Mouse (Mus musculus): ENCODE results near the gene Nelfb. TPM values are rescaled to one million over a fixed set of nuclear protein-coding genes. Genes with fewer than 3 reads are reported as not detected.

Gene Nelfb
- polyA plus RNA-seq, 1 experiment from 2014 or later: 131 TPM

DNA sequence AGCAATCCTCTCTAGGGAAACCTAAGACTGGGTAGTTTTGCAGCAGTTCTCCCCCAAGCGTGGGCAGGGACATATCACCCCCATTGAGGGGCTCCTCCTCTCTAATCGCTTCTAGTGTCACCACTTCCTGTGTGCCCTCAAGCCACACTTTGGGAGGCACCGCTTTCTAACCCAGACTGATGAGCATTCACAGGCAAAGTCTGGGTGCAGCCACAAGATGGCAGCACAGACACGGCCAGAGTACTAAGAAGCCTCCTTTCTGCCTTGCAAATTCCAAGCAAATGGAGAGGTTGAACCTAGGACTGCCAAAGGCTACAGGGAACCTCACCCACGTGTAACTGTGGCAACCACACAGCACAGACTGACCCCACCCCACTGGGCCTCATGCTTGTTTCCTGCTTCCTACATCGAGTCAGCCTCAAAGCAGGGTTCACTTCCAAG, 17.9 kb downstream of the Nelfb start:
- Histone ChIP-seq H3K4me1 (peaks cover 34% of the 10 kb centered on the region), H3K4me3 (no peak overlapping the region), H3K27me3 (ENCODE audit: low read depth, poor library complexity, severe bottlenecking) (peaks cover 51% of the 10 kb centered on the region), H3K27ac (replicated peaks) (peak overlapping the region; percentile 59; the same call in 1 of the 2 replicates), H3K36me3 (peaks cover 5% of the 10 kb centered on the region; the same call in 1 of the 2 replicates), H3K9me3 (replicated peaks) (no peaks in the 10 kb centered on the region)
- WGBS: 3% methylated on average over 6 of the region's 6 CpGs
- peak; percentile 86 for DNase-seq (ENCODE audit: low spot score)

DNA sequence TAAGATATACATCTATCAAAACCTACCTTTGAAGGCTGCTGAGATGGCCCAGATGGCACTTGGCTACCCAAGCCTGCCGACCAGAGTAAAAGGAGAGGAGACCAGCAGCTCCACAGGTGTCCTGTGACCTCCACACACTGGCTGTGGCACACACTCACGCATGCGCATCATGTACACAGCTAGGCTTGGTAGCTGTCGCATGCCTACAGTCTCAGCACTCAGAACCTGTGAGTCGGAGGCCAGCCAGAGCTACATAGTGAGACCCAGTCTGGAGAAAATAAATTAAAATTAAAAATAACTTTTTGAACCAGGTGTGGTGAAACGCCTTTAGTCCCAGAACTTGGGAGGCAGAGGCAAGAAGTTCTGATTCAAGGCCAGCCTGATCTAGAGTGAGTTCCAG, 23.4 kb downstream of the Nelfb start:
- H3K27me3 ChIP-seq (ENCODE audit: low read depth, poor library complexity, severe bottlenecking): peaks cover 10% of the 10 kb centered on the region; the same call in 1 of the 2 replicates
- no peak overlapping the region for H3K4me3 ChIP-seq
- H3K4me1 ChIP-seq: peaks cover 43% of the 10 kb centered on the region
- WGBS: 88% methylated on average over 6 of the region's 6 CpGs
- H3K36me3 ChIP-seq: peaks cover 20% of the 10 kb centered on the region
- DNase-seq (ENCODE audit: low spot score): no peak
- H3K9me3 ChIP-seq (replicated peaks): no peaks in the 10 kb centered on the region
- no peak overlapping the region for H3K27ac ChIP-seq (replicated peaks)

DNA sequence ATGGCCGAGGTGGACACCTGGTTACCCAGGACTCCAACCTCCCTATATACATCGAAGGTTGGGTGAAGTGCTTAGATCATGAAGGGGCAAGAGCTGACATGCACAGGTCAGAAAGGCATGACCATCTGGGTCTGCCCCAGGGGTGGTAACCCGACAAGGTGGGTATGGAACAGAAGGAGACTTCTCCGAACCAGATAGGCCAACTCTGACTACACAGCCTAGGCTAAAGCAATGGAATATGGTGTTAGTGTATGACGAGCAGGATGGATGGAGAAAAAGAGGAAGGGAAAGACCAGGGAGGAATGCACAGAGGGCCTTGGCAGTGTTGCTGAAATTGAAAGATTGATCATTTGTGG, 24.7 kb downstream of the Nelfb start:
- Histone ChIP-seq H3K4me3 (peak overlapping the region; percentile 90), H3K4me1 (peaks cover 48% of the 10 kb centered on the region), H3K9me3 (replicated peaks) (no peaks in the 10 kb centered on the region), H3K27me3 (ENCODE audit: low read depth, poor library complexity, severe bottlenecking) (peaks cover 10% of the 10 kb centered on the region; the same call in 1 of the 2 replicates), H3K36me3 (peaks cover 20% of the 10 kb centered on the region), H3K27ac (replicated peaks) (peak overlapping the region; percentile 97)
- no peak for DNase-seq (ENCODE audit: low spot score)
- WGBS: 28% methylated on average over 5 of the region's 5 CpGs

DNA sequence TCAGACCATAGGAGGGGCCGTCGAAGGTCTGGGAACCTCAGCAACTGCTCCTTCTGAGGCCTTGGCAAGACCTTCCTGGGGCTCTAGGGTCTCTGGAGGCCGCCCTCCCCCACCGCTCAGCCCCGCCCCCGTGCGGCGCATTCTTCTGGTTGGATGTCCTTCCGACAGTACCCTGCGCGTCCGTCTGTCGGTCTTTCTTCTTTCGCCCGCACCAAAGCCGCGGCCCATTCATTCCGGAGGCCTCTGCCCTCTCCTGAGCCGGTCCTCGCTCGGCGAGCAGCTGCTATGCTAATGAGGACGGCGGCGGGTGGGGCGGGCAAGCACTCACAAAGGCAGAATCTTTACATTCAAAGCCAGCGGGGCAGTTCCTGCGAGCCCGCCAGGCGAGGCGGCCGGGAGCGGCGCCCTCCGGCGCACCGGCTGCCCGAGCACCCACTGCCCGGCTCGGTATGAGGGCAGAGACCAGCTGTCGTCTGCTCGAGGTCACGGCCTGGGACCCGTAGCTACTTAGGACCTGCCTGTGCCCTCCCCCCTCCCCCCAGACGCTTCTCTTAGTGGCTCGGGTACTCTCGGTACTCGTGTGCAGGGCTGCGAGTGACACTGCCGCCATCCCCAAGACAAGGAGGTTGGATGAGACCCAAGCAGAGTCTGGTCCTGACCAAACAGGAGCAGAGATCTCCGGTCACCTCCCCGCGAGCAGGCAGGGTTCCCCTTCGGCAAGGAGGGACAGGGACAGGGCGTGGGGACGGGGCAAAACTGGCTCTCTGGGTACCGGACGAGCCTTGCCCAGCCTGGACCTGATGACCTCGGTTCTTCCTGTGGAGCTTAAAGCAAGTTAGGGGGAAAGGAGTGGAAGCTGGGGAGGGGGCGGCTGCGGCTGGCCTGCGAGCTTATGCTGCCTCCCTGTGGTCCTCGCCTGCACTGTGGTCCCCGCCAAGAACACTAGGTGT, 25.4 kb downstream of the Nelfb start:
- peak overlapping the region; percentile 97 for H3K27ac ChIP-seq (replicated peaks)
- DNase-seq (ENCODE audit: low spot score): peak; percentile 96
- H3K4me3 ChIP-seq: peak overlapping the region; percentile 90
- H3K9me3 ChIP-seq (replicated peaks): no peaks in the 10 kb centered on the region
- peaks cover 10% of the 10 kb centered on the region; the same call in 1 of the 2 replicates for H3K27me3 ChIP-seq (ENCODE audit: low read depth, poor library complexity, severe bottlenecking)
- peaks cover 53% of the 10 kb centered on the region for H3K4me1 ChIP-seq
- peaks cover 20% of the 10 kb centered on the region for H3K36me3 ChIP-seq
- WGBS: 0% methylated on average over 64 of the region's 64 CpGs

DNA sequence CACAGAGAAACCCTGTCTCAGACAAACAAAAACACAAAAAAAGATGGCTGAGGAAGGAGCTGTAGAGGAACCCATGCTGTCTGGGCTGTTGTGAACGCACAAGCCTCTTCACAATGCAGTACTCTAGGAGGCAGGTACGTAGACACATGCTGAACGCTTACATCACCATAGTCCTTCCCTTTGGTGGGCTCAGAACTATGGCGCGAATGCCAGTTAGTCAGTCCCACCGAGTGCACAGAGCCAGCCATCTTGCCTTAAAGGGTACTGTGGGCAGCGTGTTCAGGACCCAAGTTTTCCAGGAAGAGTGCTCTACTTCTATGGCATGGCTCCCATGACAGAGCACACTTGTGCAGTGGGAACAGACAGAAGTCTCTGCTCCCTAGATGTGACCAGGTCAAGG, 26.8 kb downstream of the Nelfb start:
- Histone ChIP-seq H3K27me3 (ENCODE audit: low read depth, poor library complexity, severe bottlenecking) (peaks cover 17% of the 10 kb centered on the region), H3K4me1 (peaks cover 66% of the 10 kb centered on the region), H3K36me3 (peaks cover 20% of the 10 kb centered on the region), H3K27ac (replicated peaks) (peak overlapping the region; percentile 97), H3K4me3 (peak overlapping the region; percentile 90), H3K9me3 (replicated peaks) (no peaks in the 10 kb centered on the region)
- WGBS: 93% methylated on average over 7 of the region's 7 CpGs
- no peak for DNase-seq (ENCODE audit: low spot score)

DNA sequence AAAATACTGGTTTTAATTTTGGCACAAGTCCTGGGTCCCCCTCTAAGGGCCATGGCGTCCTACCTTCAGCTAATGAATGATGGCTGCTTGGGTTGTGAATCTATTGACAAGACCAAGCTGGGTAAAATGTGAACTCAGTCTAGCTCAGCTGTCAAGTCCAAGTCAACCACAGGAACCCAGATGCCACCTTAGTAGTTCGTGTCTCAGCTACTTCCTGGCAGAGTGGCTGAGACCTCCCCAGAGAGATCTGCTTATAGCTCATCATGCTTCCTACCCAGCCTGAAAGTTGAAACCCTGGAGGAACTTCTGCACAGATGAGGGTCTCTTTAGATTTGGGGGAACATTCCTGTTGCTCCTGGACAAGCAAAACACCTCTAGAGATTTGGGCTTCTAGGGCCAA, 28.0 kb downstream of the Nelfb start:
- 77% methylated on average over 2 of the region's 2 CpGs for WGBS
- peaks cover 28% of the 10 kb centered on the region for H3K27me3 ChIP-seq (ENCODE audit: low read depth, poor library complexity, severe bottlenecking)

DNA sequence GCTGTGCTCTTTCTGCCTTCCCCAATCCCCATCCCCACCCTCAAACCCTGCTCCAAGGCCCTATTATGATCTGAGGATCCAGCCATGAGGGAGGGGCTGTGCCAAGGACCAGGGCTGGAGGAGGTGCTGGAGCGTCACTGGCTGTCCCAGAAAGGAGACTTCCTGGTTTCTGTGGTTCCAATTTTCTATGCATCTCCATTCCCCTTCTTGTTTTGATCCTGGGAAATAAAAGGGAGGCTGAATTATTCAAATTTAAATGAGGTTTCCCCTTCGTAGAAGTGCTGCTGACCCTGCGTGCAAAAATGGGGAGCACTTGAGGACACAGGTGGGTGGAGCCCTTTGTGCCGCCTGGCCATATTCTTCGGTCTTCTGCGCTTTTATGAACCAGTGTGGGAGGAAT, 28.6 kb downstream of the Nelfb start:
- peak; percentile 37 for DNase-seq (ENCODE audit: low spot score)
- H3K9me3 ChIP-seq (replicated peaks): no peaks in the 10 kb centered on the region
- H3K36me3 ChIP-seq: peaks cover 20% of the 10 kb centered on the region
- peaks cover 84% of the 10 kb centered on the region for H3K4me1 ChIP-seq
- WGBS: 10% methylated on average over 6 of the region's 6 CpGs
- peak overlapping the region; percentile 96 for H3K27ac ChIP-seq (replicated peaks)
- peaks cover 34% of the 10 kb centered on the region for H3K27me3 ChIP-seq (ENCODE audit: low read depth, poor library complexity, severe bottlenecking)
- H3K4me3 ChIP-seq: peak overlapping the region; percentile 90

More for the DNA sequence above, 28.0 kb downstream of the Nelfb start:
- Histone ChIP-seq H3K36me3 (peaks cover 20% of the 10 kb centered on the region), H3K4me3 (peak overlapping the region; percentile 90), H3K27ac (replicated peaks) (peak overlapping the region; percentile 96), H3K4me1 (peaks cover 78% of the 10 kb centered on the region), H3K9me3 (replicated peaks) (no peaks in the 10 kb centered on the region)
- DNase-seq (ENCODE audit: low spot score): no peak

DNA sequence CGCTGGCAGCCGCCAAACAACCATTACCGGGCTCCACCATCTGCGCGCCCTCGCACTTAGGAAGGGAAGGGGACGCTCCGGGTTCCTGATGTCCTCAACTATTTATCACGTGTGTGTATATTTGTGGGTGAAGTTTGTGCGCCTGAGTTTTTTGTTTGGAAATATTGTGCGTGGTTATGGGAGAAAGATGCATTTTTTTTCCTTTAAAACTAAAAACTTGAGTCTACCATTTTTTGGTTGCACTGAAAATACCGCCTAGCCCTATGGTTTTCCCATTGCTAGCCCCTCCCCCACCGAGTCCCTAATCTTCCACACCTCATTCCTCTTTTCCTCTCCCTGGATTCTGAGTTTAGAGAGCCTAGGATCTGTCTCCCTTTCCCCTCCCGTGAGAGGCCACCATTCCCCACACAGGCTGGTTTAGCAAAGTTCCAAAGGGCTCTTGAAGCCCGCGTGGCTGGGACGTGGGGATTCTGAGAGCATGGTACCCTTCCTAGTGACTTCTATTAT, 29.3 kb downstream of the Nelfb start:
- Histone ChIP-seq H3K27ac (replicated peaks) (peak overlapping the region; percentile 96), H3K27me3 (ENCODE audit: low read depth, poor library complexity, severe bottlenecking) (peaks cover 32% of the 10 kb centered on the region), H3K4me1 (peaks cover 89% of the 10 kb centered on the region), H3K4me3 (peak overlapping the region; percentile 90), H3K9me3 (replicated peaks) (no peaks in the 10 kb centered on the region), H3K36me3 (peaks cover 20% of the 10 kb centered on the region)
- under 1% methylated on average over 17 of the region's 17 CpGs for WGBS
- peak; percentile 42 for DNase-seq (ENCODE audit: low spot score)

DNA sequence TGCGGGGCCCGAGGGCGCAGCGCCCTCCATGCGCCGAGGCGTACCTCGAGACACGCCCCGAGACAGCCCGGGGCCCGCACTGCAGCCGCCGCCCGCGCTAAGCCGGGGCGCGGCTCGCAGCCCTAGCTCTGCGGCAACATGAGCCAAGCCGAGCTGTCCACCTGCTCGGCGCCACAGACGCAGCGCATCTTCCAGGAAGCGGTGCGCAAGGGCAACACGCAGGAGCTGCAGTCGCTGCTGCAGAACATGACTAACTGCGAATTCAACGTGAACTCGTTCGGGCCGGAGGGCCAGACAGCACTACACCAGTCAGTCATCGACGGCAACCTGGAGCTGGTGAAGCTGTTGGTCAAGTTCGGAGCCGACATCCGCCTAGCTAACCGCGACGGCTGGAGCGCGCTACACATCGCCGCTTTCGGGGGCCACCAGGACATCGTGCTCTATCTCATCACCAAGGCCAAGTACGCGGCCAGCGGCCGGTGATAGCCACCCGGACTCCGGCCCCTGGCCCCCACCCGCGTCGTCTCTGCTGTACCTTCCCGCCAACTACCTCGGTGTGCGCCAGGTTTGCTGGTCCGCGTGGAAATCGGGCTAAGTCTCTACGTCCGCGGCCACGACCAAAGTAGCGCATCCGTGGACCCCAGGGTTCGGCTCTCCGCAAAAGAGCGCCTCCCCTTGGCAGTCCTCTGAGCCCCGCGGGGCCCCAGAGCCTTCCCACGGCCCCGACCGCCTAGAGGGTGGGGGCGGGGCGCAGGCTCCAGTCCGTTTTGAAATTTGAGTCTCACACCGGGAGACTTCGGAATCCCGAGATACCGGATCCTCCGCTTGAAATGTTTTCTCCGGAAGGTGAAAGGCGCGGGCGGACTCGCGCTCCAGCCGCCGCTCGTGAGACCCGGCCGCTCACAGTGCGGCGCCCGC, 30.1 kb downstream of the Nelfb start:
- peak overlapping the region; percentile 96 for H3K27ac ChIP-seq (replicated peaks)
- DNase-seq (ENCODE audit: low spot score): peak; percentile 81
- no peaks in the 10 kb centered on the region for H3K9me3 ChIP-seq (replicated peaks)
- H3K36me3 ChIP-seq: peaks cover 20% of the 10 kb centered on the region
- WGBS: under 1% methylated on average over 100 of the region's 100 CpGs
- peaks cover 89% of the 10 kb centered on the region for H3K4me1 ChIP-seq
- H3K27me3 ChIP-seq (ENCODE audit: low read depth, poor library complexity, severe bottlenecking): peaks cover 36% of the 10 kb centered on the region
- peak overlapping the region; percentile 90 for H3K4me3 ChIP-seq

DNA sequence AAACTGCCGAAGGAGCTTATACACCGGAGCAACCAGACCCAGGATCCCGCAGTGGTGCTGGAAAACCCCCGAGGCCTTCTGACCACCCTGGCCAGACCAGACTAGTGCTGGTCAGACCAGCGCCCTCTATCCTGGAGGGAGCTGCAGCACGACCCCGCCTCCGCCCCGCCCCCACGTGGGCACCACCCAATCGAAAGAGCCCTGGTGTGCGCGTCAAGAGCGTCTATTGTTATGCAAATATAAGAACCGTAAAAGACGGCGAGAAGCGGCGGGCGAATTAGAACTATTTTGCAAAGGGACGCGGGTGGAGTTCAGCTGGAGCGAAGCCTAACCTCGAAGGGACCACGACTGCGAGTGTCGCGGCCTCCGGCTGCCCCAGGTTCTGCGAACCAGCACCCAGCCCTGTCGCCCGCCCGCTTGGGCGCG, 30.8 kb downstream of the Nelfb start, which contains the start of gene Nrarp:
Gene Nrarp (plus strand): TSS at position 281 of the 426 bp plus-strand sequence.
- peaks cover 89% of the 10 kb centered on the region for H3K4me1 ChIP-seq
- peaks cover 20% of the 10 kb centered on the region for H3K36me3 ChIP-seq
- under 1% methylated on average over 35 of the region's 35 CpGs for WGBS
- H3K27ac ChIP-seq (replicated peaks): peak within 1 kb of the TSS; percentile 96
- peaks cover 43% of the 10 kb centered on the region for H3K27me3 ChIP-seq (ENCODE audit: low read depth, poor library complexity, severe bottlenecking)
- peak within 1 kb of the TSS; percentile 90 for H3K4me3 ChIP-seq
- peak; percentile 98 for DNase-seq (ENCODE audit: low spot score)
- no peaks in the 10 kb centered on the region for H3K9me3 ChIP-seq (replicated peaks)

DNA sequence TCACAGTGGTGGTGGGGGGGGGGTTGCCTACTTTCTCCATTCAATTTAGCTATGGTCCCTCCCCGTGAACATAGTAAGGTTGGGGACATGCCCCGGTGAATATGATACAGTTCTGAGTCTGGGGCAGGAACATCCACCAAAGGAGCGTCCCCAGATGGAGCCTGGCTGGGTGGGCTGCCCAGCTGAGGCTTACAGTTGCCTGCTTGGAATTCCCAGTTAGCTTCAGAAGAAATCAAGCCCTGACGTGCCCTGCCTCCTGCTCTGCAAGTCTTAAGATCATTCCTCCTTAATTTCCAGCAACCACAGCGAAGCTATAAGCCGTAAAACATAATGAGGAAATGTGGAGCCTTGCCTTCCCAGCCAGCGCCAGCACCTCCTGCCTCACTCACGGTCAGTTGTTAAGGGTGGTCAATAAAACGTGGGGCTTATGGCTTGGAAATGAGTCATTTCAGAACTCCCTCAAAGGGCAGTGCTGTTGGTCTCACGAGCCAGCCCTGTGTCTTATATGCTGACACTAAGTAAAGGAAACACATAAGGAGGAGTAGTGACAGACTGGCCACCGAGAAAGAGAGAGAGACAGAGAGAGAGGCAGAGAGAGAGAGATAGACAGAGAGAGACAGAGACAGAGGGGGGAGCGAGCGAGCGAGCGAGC, 31.6 kb downstream of the Nelfb start:
- peaks cover 44% of the 10 kb centered on the region for H3K27me3 ChIP-seq (ENCODE audit: low read depth, poor library complexity, severe bottlenecking)
- peaks cover 89% of the 10 kb centered on the region for H3K4me1 ChIP-seq
- WGBS: 49% methylated on average over 15 of the region's 15 CpGs
- peak overlapping the region; percentile 90 for H3K4me3 ChIP-seq
- peaks cover 18% of the 10 kb centered on the region for H3K36me3 ChIP-seq
- no peaks in the 10 kb centered on the region for H3K9me3 ChIP-seq (replicated peaks)
- DNase-seq (ENCODE audit: low spot score): no peak
- peak overlapping the region; percentile 96 for H3K27ac ChIP-seq (replicated peaks)
